Mouse (Mus musculus): ENCODE measurements around the gene Akr1cl.
"Not testable (repeated sequence)": the region's sequence is repeated elsewhere in the genome, so short reads cannot be mapped to it uniquely, and the experiment has no call there.

The Akr1cl gene

GRCm38 (mm10) chr1:65032641-65033040, at the start of gene Akr1cl:
Gene Akr1cl, minus strand, starts transcription at chr1:65032759.
- no peak for DNase-seq (ENCODE audit: low spot score in 2 of 2)

GRCm38 (mm10) chr1:65082188-65082587, 49.6 kb upstream of the Akr1cl start, which contains the start of gene Crygb:
Gene Crygb, minus strand, starts transcription at chr1:65082288.
- DNase-seq (ENCODE audit: low spot score in 2 of 2), result no peak

- no peak for DNase-seq (ENCODE audit: low spot score in 2 of 2)
Measured at GRCm38 (mm10) chr1:65075607-65076006, 43.0 kb upstream of the Akr1cl start.

DNA sequence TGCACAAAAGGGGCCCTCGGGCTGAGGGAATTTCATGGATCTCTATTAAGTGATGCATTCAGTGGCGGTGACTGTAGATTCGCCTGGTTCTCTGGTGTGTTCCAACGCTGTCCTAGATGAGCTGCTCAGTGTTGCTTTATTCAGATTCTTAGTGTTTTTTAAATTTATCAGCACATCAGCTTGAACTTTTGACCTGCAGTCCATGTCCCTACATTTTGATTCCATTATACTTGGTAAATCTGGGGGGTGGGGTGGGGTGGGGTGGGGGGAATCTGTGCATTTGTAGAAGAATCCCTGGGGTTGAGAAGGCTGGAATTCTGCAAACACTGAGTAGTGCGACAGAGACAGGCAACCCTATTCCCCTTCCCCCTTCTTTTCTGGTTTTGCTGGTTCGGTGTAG, 41.0 kb upstream of the Akr1cl start, which contains the start of gene Crygc:
Gene Crygc (minus strand): TSS at position 101 of the 400 bp plus-strand sequence.
- DNase-seq (ENCODE audit: low spot score in 2 of 2), result no peak

GRCm38 (mm10) chr1:65067842-65068241, 35.3 kb upstream of the Akr1cl start:
- DNase-seq (ENCODE audit: low spot score in 2 of 2), result no peak

DNA sequence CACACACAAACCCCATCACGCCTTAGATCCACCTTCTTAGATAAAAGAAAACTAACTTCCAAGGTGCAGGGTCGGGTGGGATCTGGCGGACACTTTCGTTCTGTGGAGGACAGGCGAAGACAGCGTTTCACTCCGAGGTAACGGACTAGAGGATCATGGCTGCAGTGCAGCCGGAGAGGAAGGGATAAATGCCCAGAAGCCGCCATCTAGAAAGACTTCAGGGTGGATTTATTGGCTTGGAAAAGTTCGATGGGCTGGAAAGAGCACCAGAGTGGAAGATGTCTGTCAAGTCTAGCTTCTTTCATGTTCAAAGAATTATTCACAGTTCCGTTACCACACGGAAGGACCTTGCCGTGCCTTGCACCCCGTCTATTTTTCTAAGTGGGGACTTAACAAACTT, 31.6 kb upstream of the Akr1cl start:
- DNase-seq (ENCODE audit: low spot score in 2 of 2), result no peak

- DNase-seq (ENCODE audit: low spot score in 2 of 2), result no peak
Measured at GRCm38 (mm10) chr1:65063352-65063751, 30.8 kb upstream of the Akr1cl start, which contains the start of gene Crygd. Gene Crygd, minus strand, starts transcription at chr1:65063452.

- no peak for DNase-seq (ENCODE audit: low spot score in 2 of 2)
Measured at GRCm38 (mm10) chr1:65052140-65052539, 19.6 kb upstream of the Akr1cl start.

- DNase-seq (ENCODE audit: low spot score in 2 of 2), result no peak
Measured at GRCm38 (mm10) chr1:65051696-65052095, 19.1 kb upstream of the Akr1cl start.

- not testable (repeated sequence) for DNase-seq (ENCODE audit: low spot score in 2 of 2)
Measured at GRCm38 (mm10) chr1:65050952-65051351, 18.4 kb upstream of the Akr1cl start, which contains the start of gene Cryge. Gene Cryge, minus strand, starts transcription at chr1:65051149.

DNA sequence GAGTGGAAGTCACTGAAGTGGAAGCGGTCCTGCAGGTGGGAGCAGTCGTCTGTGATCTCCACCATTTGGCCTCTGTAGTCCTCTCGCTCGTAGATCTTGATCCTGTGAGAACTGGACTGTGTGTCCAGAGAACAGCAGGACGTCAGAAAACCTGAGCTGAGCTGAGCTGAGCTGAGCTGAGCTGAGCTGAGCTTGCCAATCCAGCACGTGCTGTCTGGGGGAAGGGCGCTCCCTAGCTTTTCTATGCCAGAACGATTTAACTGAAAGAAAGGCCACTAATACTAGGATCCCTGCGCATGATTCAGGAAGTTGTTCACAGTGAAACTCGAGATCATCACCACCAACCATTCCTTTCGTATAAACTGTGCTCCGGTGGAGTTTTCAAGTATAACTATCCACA, 16.2 kb upstream of the Akr1cl start:
- no peak for DNase-seq (ENCODE audit: low spot score in 2 of 2)

GRCm38 (mm10) chr1:65046401-65047109, 14.0 kb upstream of the Akr1cl start:
- peak in 1 of 2 experiments; percentile 4 for DNase-seq (ENCODE audit: low spot score in 2 of 2)

GRCm38 (mm10) chr1:65043433-65043832, 10.9 kb upstream of the Akr1cl start:
- DNase-seq (ENCODE audit: low spot score in 2 of 2), result no peak

- no peak for DNase-seq (ENCODE audit: low spot score in 2 of 2)
Measured at GRCm38 (mm10) chr1:65041837-65042236, 9.3 kb upstream of the Akr1cl start.

DNA sequence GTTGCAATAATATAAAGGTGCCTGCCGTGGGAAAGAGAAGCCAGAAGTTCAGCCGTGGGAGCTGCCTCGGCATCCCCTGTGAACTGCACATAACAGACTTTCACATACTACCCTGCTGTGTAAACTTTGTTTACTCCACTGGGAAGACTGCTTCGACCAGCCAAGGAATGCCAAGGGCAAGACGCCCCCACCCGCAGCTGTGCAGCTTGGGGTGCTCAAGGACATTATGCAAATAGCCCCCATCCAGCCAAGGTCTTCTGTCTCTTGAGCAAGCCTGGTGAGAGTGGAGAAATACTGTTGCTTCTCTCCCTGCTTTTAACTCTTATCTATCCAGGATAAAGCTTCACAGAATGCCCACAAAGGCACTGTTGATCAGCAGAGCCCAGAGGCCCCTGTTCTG, 8.2 kb upstream of the Akr1cl start:
- DNase-seq (ENCODE audit: low spot score in 2 of 2), result no peak

- DNase-seq (ENCODE audit: low spot score in 2 of 2), result no peak
Measured at GRCm38 (mm10) chr1:65039679-65040078, 7.1 kb upstream of the Akr1cl start.

DNA sequence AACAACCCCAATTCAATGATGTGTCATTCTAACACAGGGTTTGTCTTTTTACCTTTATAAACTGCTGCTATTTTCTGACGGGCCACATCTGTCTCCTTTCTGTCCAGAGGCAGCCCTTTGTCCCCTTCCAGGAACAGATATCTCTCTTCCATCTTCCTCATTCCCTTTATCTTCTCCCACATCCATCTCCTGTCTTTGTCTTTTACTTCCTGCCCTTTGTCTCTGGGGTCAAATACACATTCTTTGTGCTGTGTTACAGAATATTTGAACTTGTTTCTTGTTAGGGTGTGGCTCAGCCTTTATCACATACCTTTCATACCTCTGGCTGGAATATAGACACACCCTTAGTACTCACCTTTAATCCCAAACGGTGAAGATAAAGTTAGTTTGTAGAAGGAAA, 5.0 kb upstream of the Akr1cl start:
- no peak for DNase-seq (ENCODE audit: low spot score in 2 of 2)

GRCm38 (mm10) chr1:65035513-65035912, 3.0 kb upstream of the Akr1cl start:
- DNase-seq (ENCODE audit: low spot score in 2 of 2), result no peak

DNA sequence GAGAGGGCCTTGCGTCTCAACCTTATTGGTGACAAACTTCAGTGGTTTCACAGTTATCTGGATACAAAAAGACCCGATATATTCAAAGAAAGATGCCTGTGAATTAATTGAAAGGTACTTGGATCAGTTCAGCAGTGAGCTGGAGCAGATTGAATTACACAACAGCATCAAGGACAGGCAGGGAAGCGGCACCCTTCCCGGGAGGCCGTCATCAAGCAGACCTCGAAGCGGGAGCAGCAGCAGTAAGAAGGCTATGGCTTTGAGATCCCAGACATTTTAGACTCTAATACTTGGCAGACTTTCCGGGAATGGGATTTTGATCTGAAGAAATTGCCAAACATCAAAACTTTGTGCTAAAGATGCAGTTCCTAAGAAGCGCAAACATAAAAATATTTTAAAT, 4.4 kb downstream of the Akr1cl start:
- DNase-seq (ENCODE audit: low spot score in 2 of 2), result no peak

DNA sequence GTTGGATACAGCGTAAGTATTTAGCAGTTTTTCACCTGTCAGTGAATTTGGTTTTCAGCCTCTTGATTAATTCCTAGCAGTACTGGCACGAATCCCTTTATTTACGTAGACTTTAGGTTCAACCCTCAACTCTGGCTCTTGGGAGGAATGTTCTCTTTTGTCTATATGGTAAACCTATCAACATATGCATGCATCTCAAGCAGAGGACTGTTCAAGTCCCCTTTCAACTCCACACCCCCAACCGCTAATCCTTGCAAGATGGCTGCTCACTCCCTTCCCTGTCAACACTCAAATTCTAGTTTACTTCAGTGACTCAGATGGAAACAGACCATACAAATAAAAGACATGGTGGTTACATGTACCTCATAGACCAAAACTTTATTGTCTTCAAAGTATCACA, 19.8 kb downstream of the Akr1cl start:
- no peak for DNase-seq (ENCODE audit: low spot score in 2 of 2)

- DNase-seq (ENCODE audit: low spot score in 2 of 2), result peak; percentile 34 to 50
Measured at GRCm38 (mm10) chr1:65010153-65010552, 22.4 kb downstream of the Akr1cl start.

DNA sequence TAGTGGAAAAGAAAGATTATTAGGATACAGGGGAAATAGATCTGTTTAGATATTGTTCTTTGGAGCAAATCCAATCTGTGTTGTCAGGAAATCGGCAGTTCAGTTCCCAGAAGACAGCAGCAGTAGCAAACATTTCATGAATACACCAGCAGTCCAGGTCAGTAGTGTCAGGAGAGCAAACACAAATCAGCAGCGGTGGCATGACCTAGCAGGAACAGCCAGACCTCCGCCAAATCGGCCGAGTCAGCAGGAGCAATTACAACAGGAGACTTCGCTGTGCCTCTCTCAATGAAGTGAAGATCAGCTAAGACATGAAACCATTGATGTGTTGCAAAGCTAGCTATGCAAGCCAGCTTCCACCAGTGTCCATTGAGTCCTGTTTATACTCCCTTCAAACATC, 27.0 kb downstream of the Akr1cl start:
- DNase-seq (ENCODE audit: low spot score in 2 of 2), result no peak

GRCm38 (mm10) chr1:65004526-65004925, 28.0 kb downstream of the Akr1cl start:
- no peak for DNase-seq (ENCODE audit: low spot score in 2 of 2)

DNA sequence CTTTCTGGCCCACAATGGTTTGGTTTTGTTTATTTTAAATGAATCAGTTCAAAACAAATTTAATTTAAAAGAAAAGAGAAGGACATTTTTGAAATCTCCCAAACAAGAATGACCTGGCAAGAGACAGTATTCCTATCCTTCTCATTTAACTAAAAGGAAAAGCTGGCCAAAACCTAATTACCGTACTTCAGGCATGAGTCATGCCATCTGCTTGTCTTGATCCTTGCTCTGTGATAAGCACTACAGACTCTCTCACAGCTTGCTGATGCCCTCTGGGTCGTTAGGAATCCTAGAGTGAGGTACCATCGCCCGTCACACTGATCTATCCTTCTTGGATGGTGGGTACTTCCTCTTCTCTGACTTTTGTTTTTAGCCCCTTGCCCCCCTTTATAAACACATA, 39.4 kb downstream of the Akr1cl start:
- no peak for DNase-seq (ENCODE audit: low spot score in 2 of 2)
